Mouse (Mus musculus): ENCODE data around the gene Me1.

GRCm38 (mm10) chr9:86630352-86630931, 65.3 kb downstream of the Me1 start:
- no peak for TF ChIP-seq POLR2A (IDR thresholded peaks at IDR 0.05; ENCODE audit: borderline replicate concordance, insufficient read depth, low read length)
- no peak for TF ChIP-seq CTCF (IDR thresholded peaks at IDR 0.05; ENCODE audit: borderline replicate concordance, insufficient read depth, low read depth, low read length)

Data from cerebellum, adult 2 months (tissue).